Mouse (Mus musculus) liver, postnatal 0 days (tissue): Measurements from ENCODE around the gene Me3. TPM values are rescaled to one million over a fixed set of nuclear protein-coding genes. Genes with fewer than 3 reads are reported as not detected.
A peak's percentile ranks its signal among the peaks of the same experiment; 100 is the strongest.

Source experiments
- ATAC-seq: fragments of 200-750 bp; cut with Nextera tagmentation; 2 replicates; pipeline ENCODE4 v1.8.0; 2017; ENCODE audit warnings: mild to moderate bottlenecking, moderate library complexity
- DNase-seq: peaks from one replicate; pipeline ENCODE4 v3.0.0-alpha.2; 2016
- H3K27ac ChIP-seq: fragments of 300-500 bp; sonication (generic); 2 replicates; pipeline ENCODE4 v1.5.1; 2014; ENCODE audit warnings: antibody characterized with exemption, moderate library complexity, mild to moderate bottlenecking, low read depth
- H3K27me3 ChIP-seq: fragments of 300-500 bp; sonication (generic); 2 replicates; pipeline ENCODE4 v1.6.1; 2014; ENCODE audit warnings: low read length, control low read depth, mixed read lengths; ENCODE audit not compliant: insufficient read depth
- H3K36me3 ChIP-seq: fragments of 300-500 bp; sonication (generic); replicated peaks from 2 replicates; pipeline ENCODE4 v1.6.1; 2014; ENCODE audit warnings: mild to moderate bottlenecking, control low read depth, low read length, moderate library complexity, mixed read lengths; ENCODE audit not compliant: insufficient read depth
- H3K4me1 ChIP-seq: fragments of 300-500 bp; sonication (generic); 2 replicates; pipeline ENCODE4 v1.6.1; 2014; ENCODE audit warnings: antibody characterized with exemption, mild to moderate bottlenecking, control low read depth; ENCODE audit not compliant: insufficient read depth
- H3K4me2 ChIP-seq: fragments of 300-500 bp; sonication (generic); 2 replicates; pipeline ENCODE4 v1.6.1; 2014; ENCODE audit warnings: low read depth, mild to moderate bottlenecking, low read length, moderate library complexity, mixed read lengths
- H3K4me3 ChIP-seq: fragments of 300-500 bp; sonication (generic); 2 replicates; pipeline ENCODE4 v1.5.1; 2014; ENCODE audit warnings: low read depth, low read length
- H3K9ac ChIP-seq: fragments of 300-500 bp; sonication (generic); replicated peaks from 2 replicates; pipeline ENCODE4 v1.6.1; 2014; ENCODE audit warnings: mild to moderate bottlenecking, moderate library complexity
- H3K9me3 ChIP-seq: fragments of 300-500 bp; sonication (generic); 2 replicates; pipeline ENCODE4 v1.6.1; 2016; ENCODE audit warnings: mild to moderate bottlenecking, control low read depth, low read length, mixed read lengths
- CTCF ChIP-seq: sonication (generic); IDR thresholded peaks from 2 replicates; pipeline ENCODE4 v1.5.1; 2016; ENCODE audit warnings: antibody characterized with exemption, low read depth
- EP300 ChIP-seq: IDR thresholded peaks from 2 replicates; pipeline ENCODE4 v1.6.1; 2016; ENCODE audit warnings: antibody characterized with exemption, low read depth, mild to moderate bottlenecking
- WGBS: fragments of 180-500 bp; shearing (Covaris S2); extraction: QIAGEN DNeasy Blood & Tissue Kit; methylation state at CpG from one replicate; pipeline ENCODE4 v1.1.7; 2014; ENCODE audit not compliant: insufficient replicate concordance; 5-methylcytosine and 5-hydroxymethylcytosine counted together
- polyA plus RNA-seq: library from polyadenylated mRNA; unstranded; fragments of >200 nt; fragmentation: Nextera tagmentation; extraction: Ambion mirVana; gene quantifications from 2 replicates; pipeline ENCODE4 v1.2.1, GENCODE M21; 2015

The Me3 gene
- polyA plus RNA-seq, 1 experiment from 2014 or later: 0.34 TPM

DNA sequence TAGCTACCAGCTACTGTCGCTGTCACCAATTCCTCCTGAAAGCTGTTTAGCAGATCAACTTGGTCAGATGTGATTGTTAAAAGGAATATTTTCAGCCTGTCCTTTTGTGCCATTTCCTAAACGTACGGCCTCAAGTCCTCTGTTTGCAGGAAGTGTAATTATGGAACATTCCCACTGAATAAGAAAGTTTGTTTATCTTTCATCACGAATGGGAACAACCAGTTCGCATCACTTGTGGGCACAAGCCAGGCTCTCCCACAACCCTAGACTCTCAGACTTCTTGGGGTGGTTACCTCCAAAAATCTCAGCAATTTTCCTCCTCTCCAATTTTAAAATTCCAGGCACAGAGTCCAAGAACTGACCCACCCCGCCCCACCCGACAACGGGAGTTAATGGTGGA, 207.5 kb downstream of the Me3 start:
- DNase-seq (no peak), ATAC-seq (no peak)
- H3K9ac ChIP-seq: no peak overlapping the region
- no peaks in the 10 kb centered on the region; the same call in 1 of the 2 replicates for H3K4me1 ChIP-seq
- WGBS: 61% methylated on average over 8 of the region's 8 CpGs
- H3K36me3 ChIP-seq: no peaks in the 10 kb centered on the region
- no peak for TF ChIP-seq CTCF
- no peak for TF ChIP-seq EP300
- no peak overlapping the region for H3K4me2 ChIP-seq
- no peaks in the 10 kb centered on the region for H3K27me3 ChIP-seq
- no peaks in the 10 kb centered on the region for H3K9me3 ChIP-seq
- H3K4me3 ChIP-seq: no peak overlapping the region
- H3K27ac ChIP-seq: no peak overlapping the region

DNA sequence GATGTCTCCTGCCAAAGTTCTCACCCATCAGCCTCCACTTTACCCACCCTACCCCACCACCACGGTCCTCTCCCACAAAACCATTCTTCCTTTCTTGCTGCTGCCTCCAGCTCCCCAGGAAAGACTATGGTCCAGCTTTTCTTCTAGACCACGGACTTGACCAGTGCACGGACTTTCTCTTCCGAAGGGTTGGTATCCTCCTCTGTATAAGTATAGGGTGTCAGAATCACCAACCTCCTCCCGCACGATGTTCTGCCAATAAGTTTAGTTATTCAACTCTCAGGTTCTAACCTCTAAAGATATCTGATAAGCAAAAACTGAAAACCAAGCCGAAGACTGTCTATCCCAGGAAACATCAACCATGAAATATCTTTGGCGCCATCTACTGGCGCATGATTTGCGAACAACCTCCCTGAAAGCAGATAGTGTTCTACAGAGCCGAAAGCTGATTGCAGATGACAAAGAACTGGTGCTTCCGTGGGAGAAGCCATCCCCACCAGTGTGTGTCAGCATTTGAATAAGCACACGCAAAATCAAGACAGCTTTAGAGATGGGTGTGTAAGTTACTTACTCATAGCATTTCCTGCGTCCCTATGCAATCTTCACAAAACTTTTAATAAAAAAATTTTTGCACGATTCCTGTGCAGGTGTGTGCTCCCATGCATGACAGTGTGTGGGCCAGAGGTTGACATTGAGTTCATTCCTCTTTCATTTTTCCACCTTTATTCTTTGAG, 209.6 kb downstream of the Me3 start:
- 0 out of 2 replicates have a peak, but pooled peaks have one; percentile 31 for ATAC-seq
- H3K4me3 ChIP-seq: no peak overlapping the region

DNA sequence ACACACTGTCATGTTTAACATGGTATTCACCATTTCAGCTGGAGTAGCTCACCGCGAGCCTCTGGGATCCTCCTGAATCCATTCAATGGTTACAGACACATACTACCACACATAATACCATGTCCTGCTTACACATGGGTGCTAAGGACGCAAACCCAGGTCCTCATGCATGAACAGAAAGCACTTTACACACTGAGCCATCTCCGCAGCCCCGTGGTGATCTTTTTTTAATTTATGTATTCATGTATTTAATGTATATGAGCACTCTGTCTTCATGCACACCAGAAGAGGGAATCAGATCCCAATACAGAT, 210.2 kb downstream of the Me3 start:
- Histone ChIP-seq H3K9me3 (no peaks in the 10 kb centered on the region), H3K27ac (no peak overlapping the region), H3K36me3 (no peaks in the 10 kb centered on the region), H3K4me3 (no peak overlapping the region), H3K9ac (no peak overlapping the region), H3K4me2 (no peak overlapping the region), H3K4me1 (no peaks in the 10 kb centered on the region; the same call in 1 of the 2 replicates), H3K27me3 (no peaks in the 10 kb centered on the region)
- DNase-seq (no peak), ATAC-seq (no peak)
- TF ChIP-seq CTCF (no peak), EP300 (no peak)
- 76% methylated on average over 5 of the region's 5 CpGs for WGBS

More for the DNA sequence above, 209.6 kb downstream of the Me3 start:
- Histone ChIP-seq H3K4me2 (0 out of 2 replicates have a peak overlapping the region, but pooled peaks have one; percentile 2), H3K27me3 (no peaks in the 10 kb centered on the region), H3K9ac (no peak overlapping the region), H3K9me3 (no peaks in the 10 kb centered on the region), H3K36me3 (no peaks in the 10 kb centered on the region), H3K27ac (no peak overlapping the region), H3K4me1 (no peaks in the 10 kb centered on the region; the same call in 1 of the 2 replicates)
- WGBS: 29% methylated on average over 15 of the region's 15 CpGs
- TF ChIP-seq CTCF (peak; percentile 86), EP300 (no peak)
- peak; percentile 77 for DNase-seq

DNA sequence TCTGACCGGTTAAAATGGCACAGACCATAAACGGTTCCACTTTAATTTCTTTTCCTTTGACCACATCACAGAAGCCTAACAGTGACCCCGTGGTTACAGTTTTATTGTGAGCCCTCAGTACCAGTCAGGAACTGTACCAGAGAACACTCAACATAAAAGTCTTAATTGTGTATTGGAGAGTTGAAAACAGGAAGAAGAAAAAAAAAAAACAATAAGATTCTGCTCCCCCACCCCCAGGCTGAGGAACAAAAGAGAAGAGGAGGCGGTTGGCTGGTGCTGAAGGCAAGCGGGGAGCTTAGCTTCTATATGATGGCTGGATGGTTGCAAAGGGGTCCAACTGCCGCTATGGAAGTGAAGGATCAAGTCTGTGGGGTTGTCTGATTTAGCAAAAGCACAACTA, 210.9 kb downstream of the Me3 start:
- H3K9ac ChIP-seq: no peak overlapping the region
- no peaks in the 10 kb centered on the region for H3K36me3 ChIP-seq
- H3K27ac ChIP-seq: no peak overlapping the region
- H3K4me3 ChIP-seq: no peak overlapping the region
- H3K9me3 ChIP-seq: no peaks in the 10 kb centered on the region
- no peak for DNase-seq
- H3K27me3 ChIP-seq: no peaks in the 10 kb centered on the region
- H3K4me1 ChIP-seq: no peaks in the 10 kb centered on the region; the same call in 1 of the 2 replicates
- WGBS: 25% methylated on average over 6 of the region's 6 CpGs
- TF ChIP-seq EP300: no peak
- no peak for TF ChIP-seq CTCF
- no peak overlapping the region for H3K4me2 ChIP-seq
- no peak for ATAC-seq

DNA sequence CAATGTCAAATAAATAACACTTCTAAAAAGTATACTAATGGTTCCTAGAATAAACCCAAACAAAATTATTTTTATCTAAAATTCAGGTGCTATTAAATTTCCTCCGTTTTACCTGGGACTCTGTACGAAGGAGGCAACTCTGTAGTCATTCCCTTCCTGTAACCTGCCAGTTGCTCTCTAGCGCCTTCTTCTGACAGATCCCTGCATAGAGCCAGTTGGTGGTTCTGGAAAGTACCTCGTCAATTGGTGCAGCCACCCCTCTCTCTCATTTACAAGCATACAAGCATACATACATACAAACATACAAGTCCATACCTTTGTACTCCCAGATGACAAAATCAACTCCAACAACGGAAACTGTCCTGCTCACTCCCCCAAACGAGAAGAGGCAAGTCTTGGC, 211.3 kb downstream of the Me3 start:
- peak; percentile 49 for DNase-seq
- Histone ChIP-seq H3K9me3 (no peaks in the 10 kb centered on the region), H3K4me1 (no peaks in the 10 kb centered on the region; the same call in 1 of the 2 replicates), H3K9ac (no peak overlapping the region), H3K4me3 (no peak overlapping the region), H3K27ac (no peak overlapping the region), H3K4me2 (no peak overlapping the region), H3K36me3 (no peaks in the 10 kb centered on the region), H3K27me3 (no peaks in the 10 kb centered on the region)
- WGBS: 27% methylated on average over 6 of the region's 6 CpGs
- ATAC-seq: no peak
- TF ChIP-seq EP300 (no peak), CTCF (peak; percentile 64)

DNA sequence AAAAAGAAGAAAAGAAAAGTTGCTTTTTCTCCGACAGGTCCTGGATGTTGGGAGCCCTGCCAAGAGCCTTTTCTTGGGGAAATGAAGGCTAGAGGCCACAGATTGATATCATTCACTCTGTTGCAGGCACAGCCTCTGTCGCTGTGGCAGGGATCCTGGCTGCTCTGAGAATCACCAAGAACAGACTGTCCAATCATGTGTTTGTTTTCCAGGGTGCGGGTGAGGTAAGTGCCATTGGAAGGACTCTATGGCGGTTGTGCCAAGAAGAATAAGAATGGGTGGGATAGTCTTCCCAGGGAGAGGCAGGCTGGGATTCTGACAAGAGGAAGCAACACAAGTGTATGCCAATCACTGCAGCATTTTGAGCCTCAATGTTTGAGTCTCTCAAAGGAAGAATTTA, 213.5 kb downstream of the Me3 start:
- H3K9ac ChIP-seq: no peak overlapping the region
- DNase-seq (no peak), ATAC-seq (no peak)
- H3K4me3 ChIP-seq: no peak overlapping the region
- no peak overlapping the region for H3K27ac ChIP-seq
- H3K4me1 ChIP-seq: no peaks in the 10 kb centered on the region; the same call in 1 of the 2 replicates
- no peaks in the 10 kb centered on the region for H3K27me3 ChIP-seq
- no peaks in the 10 kb centered on the region for H3K36me3 ChIP-seq
- WGBS: 81% methylated on average over 4 of the region's 4 CpGs
- TF ChIP-seq EP300 (no peak), CTCF (no peak)
- no peaks in the 10 kb centered on the region for H3K9me3 ChIP-seq
- no peak overlapping the region for H3K4me2 ChIP-seq
